Mouse (Mus musculus) liver, embryonic 12.5 days (tissue): ENCODE measurements around the gene Bloc1s2. TPM values are rescaled to one million over a fixed set of nuclear protein-coding genes. Genes with fewer than 3 reads are reported as not detected.
"Not testable (repeated sequence)": the region's sequence is repeated elsewhere in the genome, so short reads cannot be mapped to it uniquely, and the experiment has no call there.

Experiments used
- ATAC-seq: fragments of 200-750 bp; cut with Nextera tagmentation; 2 replicates; pipeline ENCODE4 v1.8.0; 2017; ENCODE audit warnings: moderate number of reproducible peaks, mild to moderate bottlenecking, moderate library complexity
- H3K27ac ChIP-seq: fragments of 300-500 bp; sonication (generic); 2 replicates; pipeline ENCODE4 v1.5.1; 2016; ENCODE audit warnings: mild to moderate bottlenecking
- H3K27me3 ChIP-seq: fragments of 300-500 bp; sonication (generic); replicated peaks from 2 replicates; pipeline ENCODE4 v1.6.1; 2016; ENCODE audit warnings: mild to moderate bottlenecking, moderate library complexity
- H3K36me3 ChIP-seq: fragments of 300-500 bp; sonication (generic); 2 replicates; pipeline ENCODE4 v1.6.1; 2016; ENCODE audit warnings: mild to moderate bottlenecking, moderate library complexity
- H3K4me1 ChIP-seq: fragments of 300-500 bp; sonication (generic); 2 replicates; pipeline ENCODE4 v1.6.1; 2016
- H3K4me2 ChIP-seq: fragments of 300-500 bp; sonication (generic); 2 replicates; pipeline ENCODE4 v1.6.1; 2016; ENCODE audit warnings: mild to moderate bottlenecking, moderate library complexity
- H3K4me3 ChIP-seq: fragments of 300-500 bp; sonication (generic); 2 replicates; pipeline ENCODE4 v1.5.1; 2016; ENCODE audit warnings: mild to moderate bottlenecking, moderate library complexity
- H3K9ac ChIP-seq: fragments of 300-500 bp; sonication (generic); 2 replicates; pipeline ENCODE4 v1.6.1; 2016; ENCODE audit warnings: mild to moderate bottlenecking, moderate library complexity
- H3K9me3 ChIP-seq: fragments of 300-500 bp; sonication (generic); replicated peaks from 2 replicates; pipeline ENCODE4 v1.6.1; 2016; ENCODE audit warnings: mild to moderate bottlenecking, moderate library complexity
- WGBS: fragments of 180-500 bp; shearing (Covaris S2); methylation state at CpG from one replicate; pipeline ENCODE4 v1.1.7; 2016; ENCODE audit not compliant: insufficient replicate concordance; 5-methylcytosine and 5-hydroxymethylcytosine counted together
- polyA plus RNA-seq: library from polyadenylated mRNA; unstranded; fragments of >200 nt; fragmentation: Nextera tagmentation; extraction: Ambion mirVana; gene quantifications from 2 replicates; pipeline ENCODE4 v1.2.1, GENCODE M21; 2016

Bloc1s2 gene
- polyA plus RNA-seq, 1 experiment from 2014 or later, result 61.6 TPM

DNA sequence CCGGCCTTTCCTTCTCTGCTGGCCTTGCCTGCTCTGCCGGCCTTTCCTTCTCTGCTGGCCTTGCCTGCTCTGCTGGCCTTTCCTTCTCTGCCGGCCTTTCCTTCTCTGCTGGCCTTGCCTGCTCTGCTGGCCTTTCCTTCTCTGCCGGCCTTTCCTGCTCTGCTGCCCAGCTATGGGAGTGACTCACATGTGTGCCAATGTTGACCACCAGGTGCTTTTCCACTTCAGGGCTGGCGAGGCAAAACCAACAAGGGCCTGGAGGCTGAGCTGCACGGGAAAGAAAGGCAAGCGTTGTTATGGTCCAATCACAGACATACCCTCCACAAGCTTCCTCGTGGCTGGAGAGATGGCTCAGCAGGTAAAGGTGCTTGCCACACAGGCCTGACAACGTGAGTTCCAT is 25.6 kb downstream of the Bloc1s2 start:
- not testable (repeated sequence) for H3K27me3 ChIP-seq

GRCm38 (mm10) chr19:44117793-44118192 is 28.5 kb downstream of the Bloc1s2 start:
- Histone ChIP-seq H3K4me2 (no peak overlapping the region), H3K27me3 (no peaks in the 10 kb centered on the region), H3K9ac (no peak overlapping the region), H3K4me3 (no peak overlapping the region), H3K4me1 (no peaks in the 10 kb centered on the region), H3K9me3 (no peaks in the 10 kb centered on the region), H3K36me3 (peaks cover 97% of the 10 kb centered on the region), H3K27ac (no peak overlapping the region)
- no peak for ATAC-seq

More for the DNA sequence above, 25.6 kb downstream of the Bloc1s2 start:
- H3K4me2 ChIP-seq, H3K9me3 ChIP-seq, ATAC-seq, H3K4me1 ChIP-seq, H3K9ac ChIP-seq, H3K27ac ChIP-seq, H3K4me3 ChIP-seq: not testable (repeated sequence)
- peaks cover 97% of the 10 kb centered on the region for H3K36me3 ChIP-seq
- 87% methylated on average over 9 of the region's 9 CpGs for WGBS

- Histone ChIP-seq H3K4me1 (peaks cover 9% of the 10 kb centered on the region), H3K27ac (no peak overlapping the region), H3K36me3 (peaks cover 81% of the 10 kb centered on the region), H3K4me3 (no peak overlapping the region), H3K4me2 (no peak overlapping the region), H3K9ac (no peak overlapping the region), H3K9me3 (no peaks in the 10 kb centered on the region), H3K27me3 (no peaks in the 10 kb centered on the region)
- WGBS, result 66% methylated on average over 7 of the region's 7 CpGs
- no peak for ATAC-seq
Observed at GRCm38 (mm10) chr19:44111706-44112105, 34.5 kb downstream of the Bloc1s2 start.

GRCm38 (mm10) chr19:44110356-44110755 is 35.9 kb downstream of the Bloc1s2 start:
- no peak overlapping the region for H3K9ac ChIP-seq
- peaks cover 22% of the 10 kb centered on the region for H3K4me1 ChIP-seq
- H3K36me3 ChIP-seq, result peaks cover 67% of the 10 kb centered on the region
- H3K4me2 ChIP-seq, result no peak overlapping the region
- no peak overlapping the region; the same call in 1 of the 2 replicates for H3K27ac ChIP-seq
- ATAC-seq, result no peak
- H3K9me3 ChIP-seq, result no peaks in the 10 kb centered on the region
- no peak overlapping the region for H3K4me3 ChIP-seq
- WGBS, result 84% methylated on average over 9 of the region's 9 CpGs
- H3K27me3 ChIP-seq, result no peaks in the 10 kb centered on the region

GRCm38 (mm10) chr19:44108996-44109395 is 37.2 kb downstream of the Bloc1s2 start:
- no peak for ATAC-seq
- Histone ChIP-seq H3K27me3 (no peaks in the 10 kb centered on the region), H3K9me3 (no peaks in the 10 kb centered on the region), H3K4me2 (no peak overlapping the region), H3K27ac (no peak overlapping the region), H3K4me1 (peaks cover 36% of the 10 kb centered on the region), H3K9ac (no peak overlapping the region), H3K36me3 (peaks cover 54% of the 10 kb centered on the region), H3K4me3 (no peak overlapping the region)

DNA sequence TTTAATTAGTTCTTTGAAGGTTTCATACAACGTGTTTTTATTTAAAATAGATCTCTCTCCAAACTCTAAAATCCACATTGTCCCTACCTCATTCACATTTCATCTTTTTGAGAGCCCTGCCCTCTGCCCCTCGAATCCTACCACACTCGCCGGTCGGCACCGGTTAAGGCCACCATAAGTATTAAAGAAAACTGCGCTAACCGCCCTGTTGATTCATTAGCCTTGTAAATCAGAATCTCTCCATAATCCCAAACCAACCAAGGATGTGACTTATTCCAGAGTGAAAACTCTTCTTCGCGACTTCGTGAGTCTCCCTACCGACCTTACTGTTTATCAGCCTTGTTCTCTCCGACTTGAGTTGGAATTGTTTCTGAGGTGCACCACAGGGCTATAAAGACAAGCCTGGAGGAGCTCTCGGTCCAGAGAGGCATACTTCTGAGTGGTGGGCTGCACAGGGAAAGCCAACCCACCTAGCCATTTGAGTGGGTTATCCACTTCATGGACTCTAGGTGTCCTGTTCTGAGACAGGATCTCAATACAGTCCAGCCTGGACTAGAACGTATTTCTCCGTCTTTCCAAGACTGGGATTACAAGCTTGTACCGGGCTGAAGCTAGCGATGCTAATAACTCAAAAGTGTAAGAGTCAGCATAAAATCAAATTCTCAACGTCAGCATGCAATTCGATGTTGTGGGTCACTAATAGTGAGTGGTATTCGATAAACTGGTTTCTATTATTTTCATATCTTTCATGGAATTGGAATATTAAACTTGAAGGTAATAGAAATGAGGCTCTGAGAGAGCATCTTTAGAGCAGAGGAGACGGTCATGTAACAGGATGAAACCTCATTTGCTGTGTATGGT is 38.4 kb downstream of the Bloc1s2 start:
- Histone ChIP-seq H3K4me1 (peaks cover 36% of the 10 kb centered on the region), H3K9ac (peak overlapping the region; percentile 99), H3K4me2 (peak overlapping the region; percentile 86), H3K4me3 (peak overlapping the region; percentile 99), H3K27me3 (no peaks in the 10 kb centered on the region), H3K9me3 (no peaks in the 10 kb centered on the region), H3K27ac (peak overlapping the region; percentile 66), H3K36me3 (peaks cover 45% of the 10 kb centered on the region)
- peak; percentile 43 for ATAC-seq
- 34% methylated on average over 22 of the region's 22 CpGs for WGBS

DNA sequence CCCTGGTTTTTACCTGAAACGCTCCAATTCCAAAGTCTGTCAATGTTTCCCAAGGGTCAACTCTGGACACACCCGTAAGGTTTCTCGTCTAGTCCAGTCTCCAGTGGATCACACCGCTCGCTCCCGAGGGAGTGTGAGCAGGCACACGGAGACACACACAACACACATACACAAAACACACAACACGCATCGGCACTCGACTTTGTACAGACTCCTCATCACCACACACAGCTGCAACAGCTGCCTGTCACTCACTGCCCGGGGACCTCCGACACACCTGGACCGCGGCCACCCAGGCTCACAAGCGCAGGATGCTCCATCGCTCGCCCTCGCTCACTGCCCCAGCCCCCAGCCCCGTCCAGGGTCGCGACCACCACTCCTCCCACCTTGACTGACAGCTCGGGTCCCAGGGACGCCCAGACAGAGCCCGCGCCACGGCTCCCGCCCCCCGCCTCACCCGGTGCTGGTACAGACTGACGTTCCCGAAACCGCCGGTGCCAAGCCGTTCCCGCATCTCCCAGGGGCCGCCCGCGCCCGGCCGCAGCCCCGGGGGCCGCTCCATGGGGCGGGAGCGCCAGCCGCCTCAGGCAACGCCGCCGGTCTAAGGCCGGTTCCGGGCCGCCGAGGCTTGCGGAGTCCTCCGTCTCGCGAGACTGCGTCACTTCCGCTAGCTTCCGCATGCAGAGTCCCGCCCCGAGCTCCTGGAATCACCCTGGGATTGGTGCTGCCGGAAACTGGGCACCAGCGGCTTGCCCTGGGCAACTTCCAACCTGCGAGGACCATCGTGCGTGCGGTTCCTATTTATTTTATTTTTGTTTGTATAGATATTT is 39.2 kb downstream of the Bloc1s2 start, which contains the start of gene Chuk:
Gene Chuk, minus strand, starts transcription at position 650 of the 830 bp plus-strand sequence.
- no peaks in the 10 kb centered on the region for H3K27me3 ChIP-seq
- WGBS, result 1% methylated on average over 66 of the region's 67 CpGs
- peaks cover 36% of the 10 kb centered on the region for H3K4me1 ChIP-seq
- ATAC-seq, result peak; percentile 99
- no peaks in the 10 kb centered on the region for H3K9me3 ChIP-seq
- H3K36me3 ChIP-seq, result peaks cover 42% of the 10 kb centered on the region
- peak within 1 kb of the TSS; percentile 99 for H3K4me3 ChIP-seq
- peak within 1 kb of the TSS; percentile 99 for H3K9ac ChIP-seq
- peak within 1 kb of the TSS; percentile 81 for H3K27ac ChIP-seq
- peak within 1 kb of the TSS; percentile 86 for H3K4me2 ChIP-seq

DNA sequence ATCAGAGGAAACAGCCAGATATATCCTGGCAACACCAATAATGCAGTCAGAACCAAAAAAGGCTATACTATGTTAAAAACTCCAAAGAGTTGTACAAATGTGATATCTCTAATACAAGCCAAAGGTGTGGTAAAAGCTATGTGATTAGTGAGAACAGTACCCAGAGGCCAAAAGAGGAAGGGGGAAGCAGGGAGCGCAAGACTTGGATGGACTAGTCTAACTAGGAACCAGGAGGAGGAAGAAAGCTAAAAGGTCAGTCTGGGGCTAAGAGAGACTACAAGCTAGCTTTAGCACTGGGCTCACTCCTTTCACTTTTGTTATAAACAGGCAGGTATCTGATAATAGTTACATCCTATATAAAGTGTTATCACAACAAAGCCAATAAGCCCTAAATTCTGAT is 41.9 kb downstream of the Bloc1s2 start:
- Histone ChIP-seq H3K27me3 (no peaks in the 10 kb centered on the region), H3K4me2 (no peak overlapping the region), H3K36me3 (peaks cover 33% of the 10 kb centered on the region), H3K9me3 (no peaks in the 10 kb centered on the region), H3K4me1 (peaks cover 36% of the 10 kb centered on the region), H3K27ac (no peak overlapping the region), H3K9ac (no peak overlapping the region), H3K4me3 (no peak overlapping the region)
- 65% methylated on average over 1 of the region's 1 CpGs for WGBS
- ATAC-seq, result no peak

GRCm38 (mm10) chr19:44103001-44103400 is 43.2 kb downstream of the Bloc1s2 start:
- ATAC-seq, result no peak
- 85% methylated on average over 3 of the region's 3 CpGs for WGBS

DNA sequence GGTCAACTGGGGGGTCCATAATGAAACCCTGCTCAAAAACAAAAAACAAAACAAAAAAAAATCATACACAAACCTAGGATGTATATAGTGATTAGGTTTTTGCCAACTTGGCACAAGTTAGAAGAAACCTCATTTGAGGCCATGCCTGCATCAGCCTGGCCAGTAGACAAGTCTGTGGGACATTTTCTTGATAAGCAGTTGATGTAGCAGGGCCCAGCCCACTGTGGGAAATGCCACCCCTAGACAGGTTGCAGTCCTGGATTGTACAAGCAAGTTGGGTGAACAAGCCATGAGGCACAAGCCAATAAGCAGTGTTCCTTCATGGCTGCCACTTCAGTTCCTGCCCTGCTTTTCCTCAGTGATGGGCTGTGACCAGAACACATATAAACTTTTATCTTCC is 45.4 kb downstream of the Bloc1s2 start:
- peaks cover 18% of the 10 kb centered on the region for H3K4me1 ChIP-seq

More at GRCm38 (mm10) chr19:44103001-44103400, 43.2 kb downstream of the Bloc1s2 start:
- Histone ChIP-seq H3K4me3 (no peak overlapping the region), H3K9ac (no peak overlapping the region), H3K9me3 (no peaks in the 10 kb centered on the region), H3K4me2 (no peak overlapping the region), H3K27me3 (no peaks in the 10 kb centered on the region), H3K27ac (no peak overlapping the region), H3K4me1 (peaks cover 31% of the 10 kb centered on the region), H3K36me3 (peaks cover 37% of the 10 kb centered on the region)

More for the DNA sequence above, 45.4 kb downstream of the Bloc1s2 start:
- no peak for ATAC-seq
- Histone ChIP-seq H3K9ac (no peak overlapping the region), H3K4me2 (no peak overlapping the region), H3K36me3 (peaks cover 57% of the 10 kb centered on the region), H3K9me3 (no peaks in the 10 kb centered on the region), H3K27me3 (no peaks in the 10 kb centered on the region), H3K4me3 (no peak overlapping the region), H3K27ac (no peak overlapping the region)
